Mouse (Mus musculus) liver, embryonic 16.5 days (tissue): ENCODE results near the gene Gm28635. TPM values are rescaled to one million over a fixed set of nuclear protein-coding genes. Genes with fewer than 3 reads are reported as not detected.

Source experiments
- ATAC-seq: fragments of 200-750 bp; cut with Nextera tagmentation; 2 replicates; pipeline ENCODE4 v1.8.0; 2017; ENCODE audit warnings: low read depth, mild to moderate bottlenecking, moderate number of reproducible peaks, moderate library complexity
- H3K27ac ChIP-seq: fragments of 300-500 bp; sonication (generic); 2 replicates; pipeline ENCODE4 v1.5.1; 2014; ENCODE audit warnings: mild to moderate bottlenecking, low read length
- H3K27me3 ChIP-seq: fragments of 300-500 bp; sonication (generic); 2 replicates; pipeline ENCODE4 v1.6.1; 2014; ENCODE audit warnings: low read depth, low read length, mixed read lengths; ENCODE audit not compliant: control insufficient read depth, insufficient read depth
- H3K36me3 ChIP-seq: fragments of 300-500 bp; sonication (generic); 2 replicates; pipeline ENCODE4 v1.6.1; 2014; ENCODE audit warnings: mild to moderate bottlenecking; ENCODE audit not compliant: control insufficient read depth, insufficient read depth
- H3K4me1 ChIP-seq: fragments of 300-500 bp; sonication (generic); 2 replicates; pipeline ENCODE4 v1.6.1; 2014; ENCODE audit warnings: low read depth, low read length, mixed read lengths; ENCODE audit not compliant: control insufficient read depth
- H3K4me2 ChIP-seq: fragments of 300-500 bp; sonication (generic); 2 replicates; pipeline ENCODE4 v1.6.1; 2014; ENCODE audit warnings: low read depth, low read length, mixed read lengths
- H3K4me3 ChIP-seq: fragments of 300-500 bp; sonication (generic); 2 replicates; pipeline ENCODE4 v1.5.1; 2014; ENCODE audit warnings: low read depth, mild to moderate bottlenecking, low read length
- H3K9ac ChIP-seq: fragments of 300-500 bp; sonication (generic); 2 replicates; pipeline ENCODE4 v1.6.1; 2014; ENCODE audit warnings: low read depth, low read length
- H3K9me3 ChIP-seq: fragments of 300-500 bp; sonication (generic); replicated peaks from 2 replicates; pipeline ENCODE4 v1.6.1; 2016; ENCODE audit warnings: low read length; ENCODE audit not compliant: control insufficient read depth
- WGBS: fragments of 180-500 bp; shearing (Covaris S2); extraction: QIAGEN DNeasy Blood & Tissue Kit; methylation state at CpG from one replicate; pipeline ENCODE4 v1.1.7; 2014; ENCODE audit not compliant: insufficient replicate concordance; 5-methylcytosine and 5-hydroxymethylcytosine counted together
- polyA plus RNA-seq: library from polyadenylated mRNA; unstranded; fragments of >200 nt; fragmentation: Nextera tagmentation; extraction: Ambion mirVana; gene quantifications from 2 replicates; pipeline ENCODE4 v1.2.1, GENCODE M21; 2015

Gene Gm28635
- polyA plus RNA-seq, 1 experiment from 2014 or later, result not detected

GRCm38 (mm10) chr2:84599270-84599888, 78.5 kb downstream of the Gm28635 start:
- no peak overlapping the region for H3K9ac ChIP-seq
- peaks cover 8% of the 10 kb centered on the region for H3K36me3 ChIP-seq
- no peaks in the 10 kb centered on the region for H3K4me1 ChIP-seq
- no peaks in the 10 kb centered on the region for H3K9me3 ChIP-seq
- no peak overlapping the region for H3K27ac ChIP-seq
- WGBS, result 69% methylated on average over 6 of the region's 6 CpGs
- H3K4me2 ChIP-seq, result no peak overlapping the region
- no peak for ATAC-seq
- no peak overlapping the region for H3K4me3 ChIP-seq
- no peaks in the 10 kb centered on the region for H3K27me3 ChIP-seq

- Histone ChIP-seq H3K9ac (no peak overlapping the region), H3K27me3 (no peaks in the 10 kb centered on the region), H3K36me3 (no peaks in the 10 kb centered on the region; the same call in 1 of the 2 replicates), H3K4me1 (no peaks in the 10 kb centered on the region), H3K27ac (no peak overlapping the region), H3K4me2 (no peak overlapping the region), H3K9me3 (no peaks in the 10 kb centered on the region), H3K4me3 (no peak overlapping the region)
- ATAC-seq, result no peak
- 66% methylated on average over 1 of the region's 1 CpGs for WGBS
Measured at GRCm38 (mm10) chr2:84597123-84597522, 80.7 kb downstream of the Gm28635 start.

GRCm38 (mm10) chr2:84592801-84593200, 85.0 kb downstream of the Gm28635 start:
- H3K36me3 ChIP-seq, result no peaks in the 10 kb centered on the region
- H3K27ac ChIP-seq, result no peak overlapping the region
- H3K4me1 ChIP-seq, result no peaks in the 10 kb centered on the region
- H3K9me3 ChIP-seq, result no peaks in the 10 kb centered on the region
- ATAC-seq, result no peak
- H3K4me3 ChIP-seq, result no peak overlapping the region
- H3K4me2 ChIP-seq, result no peak overlapping the region
- WGBS, result 38% methylated on average over 8 of the region's 8 CpGs
- no peak overlapping the region for H3K9ac ChIP-seq
- H3K27me3 ChIP-seq, result no peaks in the 10 kb centered on the region

- 74% methylated on average over 8 of the region's 8 CpGs for WGBS
- ATAC-seq, result no peak
- H3K9me3 ChIP-seq, result no peaks in the 10 kb centered on the region
- H3K9ac ChIP-seq, result no peak overlapping the region
- no peak overlapping the region for H3K27ac ChIP-seq
- no peaks in the 10 kb centered on the region for H3K27me3 ChIP-seq
- no peaks in the 10 kb centered on the region for H3K36me3 ChIP-seq
- H3K4me2 ChIP-seq, result no peak overlapping the region
- H3K4me1 ChIP-seq, result no peaks in the 10 kb centered on the region
- H3K4me3 ChIP-seq, result no peak overlapping the region
Measured at GRCm38 (mm10) chr2:84585700-84586099, 92.1 kb downstream of the Gm28635 start.

- Histone ChIP-seq H3K4me1 (no peaks in the 10 kb centered on the region), H3K4me3 (no peak overlapping the region), H3K4me2 (no peak overlapping the region), H3K36me3 (no peaks in the 10 kb centered on the region), H3K27ac (no peak overlapping the region), H3K9ac (no peak overlapping the region), H3K9me3 (no peaks in the 10 kb centered on the region), H3K27me3 (no peaks in the 10 kb centered on the region)
- 60% methylated on average over 5 of the region's 5 CpGs for WGBS
- no peak for ATAC-seq
Measured at GRCm38 (mm10) chr2:84582286-84582685, 95.6 kb downstream of the Gm28635 start.

- ATAC-seq, result no peak
- H3K27me3 ChIP-seq, result no peaks in the 10 kb centered on the region
- no peak overlapping the region for H3K9ac ChIP-seq
- H3K36me3 ChIP-seq, result no peaks in the 10 kb centered on the region
- H3K4me2 ChIP-seq, result no peak overlapping the region
- H3K27ac ChIP-seq, result no peak overlapping the region
- H3K4me3 ChIP-seq, result no peak overlapping the region
- H3K4me1 ChIP-seq, result no peaks in the 10 kb centered on the region
- 78% methylated on average over 2 of the region's 3 CpGs for WGBS
- no peaks in the 10 kb centered on the region for H3K9me3 ChIP-seq
Measured at GRCm38 (mm10) chr2:84581208-84581607, 96.6 kb downstream of the Gm28635 start.

GRCm38 (mm10) chr2:84579311-84579710, 98.5 kb downstream of the Gm28635 start:
- H3K36me3 ChIP-seq, result no peaks in the 10 kb centered on the region
- H3K27me3 ChIP-seq, result no peaks in the 10 kb centered on the region
- no peak overlapping the region for H3K27ac ChIP-seq
- ATAC-seq, result no peak
- 65% methylated on average over 2 of the region's 2 CpGs for WGBS
- no peaks in the 10 kb centered on the region for H3K4me1 ChIP-seq
- H3K4me3 ChIP-seq, result no peak overlapping the region
- no peak overlapping the region for H3K4me2 ChIP-seq
- H3K9me3 ChIP-seq, result no peaks in the 10 kb centered on the region
- no peak overlapping the region for H3K9ac ChIP-seq

GRCm38 (mm10) chr2:84574130-84574529, 103.7 kb downstream of the Gm28635 start:
- no peaks in the 10 kb centered on the region for H3K27me3 ChIP-seq
- WGBS, result 75% methylated on average over 4 of the region's 4 CpGs
- H3K9me3 ChIP-seq, result no peaks in the 10 kb centered on the region
- no peak overlapping the region for H3K4me3 ChIP-seq
- H3K4me2 ChIP-seq, result no peak overlapping the region
- no peak for ATAC-seq
- H3K36me3 ChIP-seq, result no peaks in the 10 kb centered on the region
- H3K4me1 ChIP-seq, result no peaks in the 10 kb centered on the region
- H3K9ac ChIP-seq, result no peak overlapping the region
- no peak overlapping the region for H3K27ac ChIP-seq

- Histone ChIP-seq H3K9ac (no peak overlapping the region), H3K9me3 (no peaks in the 10 kb centered on the region), H3K4me2 (no peak overlapping the region), H3K4me3 (no peak overlapping the region), H3K27ac (no peak overlapping the region), H3K4me1 (no peaks in the 10 kb centered on the region), H3K27me3 (no peaks in the 10 kb centered on the region), H3K36me3 (no peaks in the 10 kb centered on the region)
- WGBS, result 33% methylated on average over 10 of the region's 10 CpGs
- no peak for ATAC-seq
Measured at GRCm38 (mm10) chr2:84556888-84557514, 120.8 kb downstream of the Gm28635 start.
